Mouse (Mus musculus) ovary, adult 2 months (tissue): Measurements from ENCODE around the gene Eno2. TPM values are rescaled to one million over a fixed set of nuclear protein-coding genes. Genes with fewer than 3 reads are reported as not detected.

ENCODE experiments used
- polyA plus RNA-seq: library from polyadenylated mRNA; depleted of rRNA; stranded (reverse); fragments of >200 nt; gene quantifications from 2 replicates; pipeline ENCODE4 v1.2.3, GENCODE M21; 2012; rRNA removed

Eno2 gene
- 10.6 and 11.5 TPM in 2 replicates for polyA plus RNA-seq

DNA sequence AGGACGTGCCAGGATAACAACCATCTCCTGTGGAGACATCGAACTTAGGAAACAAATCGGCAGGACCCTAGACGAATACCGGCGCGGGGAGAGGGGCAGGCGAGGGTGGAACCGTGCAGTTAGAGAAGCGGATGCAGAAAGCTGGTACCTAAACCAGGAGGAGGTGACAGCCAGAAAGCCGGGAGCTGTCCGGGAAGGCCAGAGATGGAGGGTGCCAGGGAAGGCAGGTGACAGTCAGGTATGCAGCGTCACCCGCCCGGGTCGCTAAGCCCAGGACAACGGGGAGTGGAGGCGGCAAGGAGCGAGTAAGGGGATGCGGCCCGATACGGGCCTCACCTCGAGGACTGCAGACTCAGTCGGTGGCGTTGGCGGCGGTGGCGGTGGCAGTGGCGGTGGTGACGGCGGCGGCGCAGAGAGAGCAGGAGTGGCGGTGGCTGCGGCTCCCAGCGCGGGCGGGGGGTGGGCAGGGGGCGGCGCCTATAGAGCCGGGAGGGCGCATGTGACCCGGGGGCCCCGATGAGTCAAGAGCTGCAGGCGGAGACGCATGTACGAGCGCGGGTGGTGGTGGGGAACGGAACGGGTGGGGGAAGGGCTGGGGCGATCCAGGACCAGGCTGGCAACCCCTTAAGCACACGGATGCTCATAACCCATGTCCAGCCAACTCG is at the start of gene Eno2:
TSS of gene Eno2 (minus strand) at position 573 of the 665 bp plus-strand sequence.

GRCm38 (mm10) chr6:124813933-124814332 is 44.5 kb upstream of the Eno2 start, which contains the start of gene Tpi1:
TSS of gene Tpi1 (minus strand) at chr6:124814296.

DNA sequence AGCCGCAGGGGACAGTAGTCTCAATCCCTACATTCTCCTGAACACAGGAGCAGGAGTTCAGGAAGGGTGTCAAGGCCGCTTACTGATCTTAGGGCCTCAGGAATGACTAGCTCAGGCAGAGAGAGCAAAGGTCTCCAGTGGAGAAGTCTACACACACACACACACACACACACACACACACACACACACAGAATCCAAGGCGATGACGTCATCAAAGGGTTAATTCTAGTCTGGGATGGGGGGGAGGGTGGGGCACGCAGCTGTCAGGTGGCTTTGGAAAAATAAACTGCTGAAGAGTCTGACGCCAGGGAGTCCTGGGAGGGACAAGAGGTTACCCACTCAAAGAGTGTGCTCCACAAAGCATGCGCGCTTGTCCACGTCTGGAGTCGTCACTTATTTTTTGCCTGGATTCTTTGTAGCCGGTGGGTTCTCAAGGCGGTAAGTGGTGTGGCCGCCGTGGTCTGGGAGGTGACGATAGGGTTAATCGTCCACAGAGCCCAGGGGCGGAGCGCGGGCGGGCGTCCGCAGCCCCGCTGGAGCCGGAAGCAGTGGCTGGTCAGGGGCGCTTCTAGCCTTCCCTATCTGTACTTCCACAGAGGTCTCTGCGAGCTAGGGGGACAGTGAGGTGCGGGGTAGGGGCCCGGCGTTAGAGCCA is 39.0 kb upstream of the Eno2 start, which contains the start of gene Spsb2:
TSS of gene Spsb2 (plus strand) at position 304 of the 655 bp plus-strand sequence.

GRCm38 (mm10) chr6:124779222-124779983 is 9.9 kb upstream of the Eno2 start, which contains the start of gene Lrrc23:
TSS of gene Lrrc23 (minus strand) at chr6:124779727.

GRCm38 (mm10) chr6:124755831-124756595 is 13.5 kb downstream of the Eno2 start, which contains the start of the genes Gm45234 and Atn1:
TSS of gene Gm45234 (minus strand) at chr6:124756021.
TSS of gene Atn1 (minus strand) at chr6:124756524.

GRCm38 (mm10) chr6:124740888-124741761 is 28.3 kb downstream of the Eno2 start, which contains the start of gene Grcc10:
TSS of gene Grcc10 (minus strand) at chr6:124741374.

GRCm38 (mm10) chr6:124738511-124739023 is 30.9 kb downstream of the Eno2 start, which contains the start of gene Ptpn6:
TSS of gene Ptpn6 (minus strand) at chr6:124738714.

GRCm38 (mm10) chr6:124711824-124712782 is 57.4 kb downstream of the Eno2 start, which contains the start of the genes Emg1 and Phb2:
TSS of gene Emg1 (minus strand) at chr6:124712178.
TSS of gene Phb2 (plus strand) at chr6:124712336.

Other genes starting within 250 kb of the Eno2 start
- 61.1 and 87.7 TPM in 2 replicates for gene C1s1, start 227.3 kb downstream of the Eno2 start, polyA plus RNA-seq
- 0.10 and 0.28 TPM in 2 replicates for gene C1rb, start 199.4 kb downstream of the Eno2 start, polyA plus RNA-seq
- gene C1s2, start 133.6 kb downstream of the Eno2 start, polyA plus RNA-seq, result 0.09 and 0.21 TPM in 2 replicates
- gene Lpcat3, start 106.6 kb downstream of the Eno2 start, polyA plus RNA-seq, result 174 and 229 TPM in 2 replicates
- gene Emg1, start 57.5 kb downstream of the Eno2 start, polyA plus RNA-seq, result 43.9 and 53.5 TPM in 2 replicates
- 133 and 151 TPM in 2 replicates for gene Phb2, start 57.3 kb downstream of the Eno2 start, polyA plus RNA-seq
- gene Ptpn6, start 31.0 kb downstream of the Eno2 start, polyA plus RNA-seq, result 15.2 and 17.3 TPM in 2 replicates
- gene Grcc10, start 28.3 kb downstream of the Eno2 start, polyA plus RNA-seq, result 266 and 371 TPM in 2 replicates
- gene Gm45234, start 13.7 kb downstream of the Eno2 start, polyA plus RNA-seq, result not detected in 2 replicates
- 44.9 and 59.9 TPM in 2 replicates for gene Atn1, start 13.1 kb downstream of the Eno2 start, polyA plus RNA-seq
- 9.0 and 11.7 TPM in 2 replicates for gene Lrrc23, start 10.1 kb upstream of the Eno2 start, polyA plus RNA-seq
- 27.7 and 31.4 TPM in 2 replicates for gene Spsb2, start 39.0 kb upstream of the Eno2 start, polyA plus RNA-seq
- 353 and 433 TPM in 2 replicates for gene Tpi1, start 44.6 kb upstream of the Eno2 start, polyA plus RNA-seq
- gene Usp5, start 59.8 kb upstream of the Eno2 start, polyA plus RNA-seq, result 120 TPM in 2 replicates
- 20.9 and 42.3 TPM in 2 replicates for gene Cdca3, start 59.9 kb upstream of the Eno2 start, polyA plus RNA-seq
- gene Gnb3, start 70.6 kb upstream of the Eno2 start, polyA plus RNA-seq, result 0.98 and 1.0 TPM in 2 replicates
- gene P3h3, start 88.1 kb upstream of the Eno2 start, polyA plus RNA-seq, result 99.7 and 118 TPM in 2 replicates
- gene Gpr162, start 94.3 kb upstream of the Eno2 start, polyA plus RNA-seq, result 3.2 and 3.4 TPM in 2 replicates
- gene Cd4, start 118.5 kb upstream of the Eno2 start, polyA plus RNA-seq, result 1.4 and 1.6 TPM in 2 replicates
- gene Lag3, start 142.0 kb upstream of the Eno2 start, polyA plus RNA-seq, result 8.3 and 8.4 TPM in 2 replicates
- 2,014 and 3,023 TPM in 2 replicates for gene Ptms, start 150.4 kb upstream of the Eno2 start, polyA plus RNA-seq
- gene Mlf2, start 161.7 kb upstream of the Eno2 start, polyA plus RNA-seq, result 367 and 376 TPM in 2 replicates
- gene Cops7a, start 195.9 kb upstream of the Eno2 start, polyA plus RNA-seq, result 232 and 278 TPM in 2 replicates
- 5.2 and 10.1 TPM in 2 replicates for gene Pianp, start 227.0 kb upstream of the Eno2 start, polyA plus RNA-seq
- gene Zfp384, start 239.5 kb upstream of the Eno2 start, polyA plus RNA-seq, result 70.1 and 85.2 TPM in 2 replicates